Mouse (Mus musculus) liver, postnatal 0 days (tissue): ENCODE data around the gene Slc25a17. TPM values are rescaled to one million over a fixed set of nuclear protein-coding genes. Genes with fewer than 3 reads are reported as not detected.

Experiments
- ATAC-seq: fragments of 200-750 bp; cut with Nextera tagmentation; 2 replicates; pipeline ENCODE4 v1.8.0; 2017; ENCODE audit warnings: mild to moderate bottlenecking, moderate library complexity
- DNase-seq: peaks from one replicate; pipeline ENCODE4 v3.0.0-alpha.2; 2016
- H3K27ac ChIP-seq: fragments of 300-500 bp; sonication (generic); 2 replicates; pipeline ENCODE4 v1.5.1; 2014; ENCODE audit warnings: antibody characterized with exemption, moderate library complexity, mild to moderate bottlenecking, low read depth
- H3K27me3 ChIP-seq: fragments of 300-500 bp; sonication (generic); 2 replicates; pipeline ENCODE4 v1.6.1; 2014; ENCODE audit warnings: low read length, control low read depth, mixed read lengths; ENCODE audit not compliant: insufficient read depth
- H3K36me3 ChIP-seq: fragments of 300-500 bp; sonication (generic); replicated peaks from 2 replicates; pipeline ENCODE4 v1.6.1; 2014; ENCODE audit warnings: mild to moderate bottlenecking, control low read depth, low read length, moderate library complexity, mixed read lengths; ENCODE audit not compliant: insufficient read depth
- H3K4me1 ChIP-seq: fragments of 300-500 bp; sonication (generic); 2 replicates; pipeline ENCODE4 v1.6.1; 2014; ENCODE audit warnings: antibody characterized with exemption, mild to moderate bottlenecking, control low read depth; ENCODE audit not compliant: insufficient read depth
- H3K4me2 ChIP-seq: fragments of 300-500 bp; sonication (generic); 2 replicates; pipeline ENCODE4 v1.6.1; 2014; ENCODE audit warnings: low read depth, mild to moderate bottlenecking, low read length, moderate library complexity, mixed read lengths
- H3K4me3 ChIP-seq: fragments of 300-500 bp; sonication (generic); 2 replicates; pipeline ENCODE4 v1.5.1; 2014; ENCODE audit warnings: low read depth, low read length
- H3K9ac ChIP-seq: fragments of 300-500 bp; sonication (generic); replicated peaks from 2 replicates; pipeline ENCODE4 v1.6.1; 2014; ENCODE audit warnings: mild to moderate bottlenecking, moderate library complexity
- H3K9me3 ChIP-seq: fragments of 300-500 bp; sonication (generic); 2 replicates; pipeline ENCODE4 v1.6.1; 2016; ENCODE audit warnings: mild to moderate bottlenecking, control low read depth, low read length, mixed read lengths
- CTCF ChIP-seq: sonication (generic); IDR thresholded peaks from 2 replicates; pipeline ENCODE4 v1.5.1; 2016; ENCODE audit warnings: antibody characterized with exemption, low read depth
- EP300 ChIP-seq: IDR thresholded peaks from 2 replicates; pipeline ENCODE4 v1.6.1; 2016; ENCODE audit warnings: antibody characterized with exemption, low read depth, mild to moderate bottlenecking
- WGBS: fragments of 180-500 bp; shearing (Covaris S2); extraction: QIAGEN DNeasy Blood & Tissue Kit; methylation state at CpG from one replicate; pipeline ENCODE4 v1.1.7; 2014; ENCODE audit not compliant: insufficient replicate concordance; 5-methylcytosine and 5-hydroxymethylcytosine counted together
- polyA plus RNA-seq: library from polyadenylated mRNA; unstranded; fragments of >200 nt; fragmentation: Nextera tagmentation; extraction: Ambion mirVana; gene quantifications from 2 replicates; pipeline ENCODE4 v1.2.1, GENCODE M21; 2015

The Slc25a17 gene
- polyA plus RNA-seq, 1 experiment from 2014 or later, result 38.6 TPM

- Histone ChIP-seq H3K27ac (peak overlapping the region; percentile 24), H3K27me3 (no peaks in the 10 kb centered on the region), H3K4me3 (no peak overlapping the region), H3K9me3 (no peaks in the 10 kb centered on the region), H3K36me3 (peaks cover 2% of the 10 kb centered on the region; the same call in 1 of the 2 replicates), H3K4me1 (peaks cover 38% of the 10 kb centered on the region), H3K9ac (no peak overlapping the region), H3K4me2 (peak overlapping the region; percentile 88)
- no peak for ATAC-seq
- DNase-seq, result no peak
- TF ChIP-seq CTCF (no peak), EP300 (no peak)
- WGBS, result 48% methylated on average over 3 of the region's 3 CpGs
These were observed 1.7 kb downstream of the Slc25a17 start for GRCm38 (mm10) chr15:81358943-81359342.

GRCm38 (mm10) chr15:81356946-81357345 lies 3.7 kb downstream of the Slc25a17 start:
- ATAC-seq, result no peak
- H3K4me1 ChIP-seq, result peaks cover 28% of the 10 kb centered on the region
- no peaks in the 10 kb centered on the region for H3K9me3 ChIP-seq
- H3K27me3 ChIP-seq, result no peaks in the 10 kb centered on the region
- no peak overlapping the region for H3K4me2 ChIP-seq
- no peak for DNase-seq
- H3K36me3 ChIP-seq, result 0 out of 2 replicates have a peak, but pooled peaks cover 3% of the 10 kb centered on the region
- no peak overlapping the region for H3K27ac ChIP-seq
- TF ChIP-seq EP300, result no peak
- no peak overlapping the region for H3K9ac ChIP-seq
- WGBS, result 62% methylated on average over 5 of the region's 5 CpGs
- H3K4me3 ChIP-seq, result no peak overlapping the region

GRCm38 (mm10) chr15:81355146-81355761 lies 5.4 kb downstream of the Slc25a17 start:
- DNase-seq, result peak; percentile 84
- WGBS, result 59% methylated on average over 3 of the region's 3 CpGs
- Histone ChIP-seq H3K9ac (no peak overlapping the region), H3K36me3 (0 out of 2 replicates have a peak, but pooled peaks cover 3% of the 10 kb centered on the region), H3K27ac (no peak overlapping the region), H3K4me3 (no peak overlapping the region), H3K4me2 (no peak overlapping the region), H3K9me3 (no peaks in the 10 kb centered on the region), H3K4me1 (peaks cover 19% of the 10 kb centered on the region), H3K27me3 (no peaks in the 10 kb centered on the region)
- TF ChIP-seq CTCF (peak; percentile 93), EP300 (no peak)
- ATAC-seq, result peak; percentile 42; the same call in 1 of the 2 replicates

GRCm38 (mm10) chr15:81352638-81353037 lies 8.0 kb downstream of the Slc25a17 start:
- Histone ChIP-seq H3K4me3 (no peak overlapping the region), H3K36me3 (0 out of 2 replicates have a peak, but pooled peaks cover 3% of the 10 kb centered on the region), H3K27me3 (no peaks in the 10 kb centered on the region), H3K4me2 (no peak overlapping the region), H3K27ac (no peak overlapping the region), H3K9ac (no peak overlapping the region), H3K4me1 (peaks cover 3% of the 10 kb centered on the region; the same call in 1 of the 2 replicates), H3K9me3 (no peaks in the 10 kb centered on the region)
- ATAC-seq (no peak), DNase-seq (no peak)
- 65% methylated on average over 1 of the region's 1 CpGs for WGBS
- TF ChIP-seq CTCF (peak; percentile 59), EP300 (no peak)

DNA sequence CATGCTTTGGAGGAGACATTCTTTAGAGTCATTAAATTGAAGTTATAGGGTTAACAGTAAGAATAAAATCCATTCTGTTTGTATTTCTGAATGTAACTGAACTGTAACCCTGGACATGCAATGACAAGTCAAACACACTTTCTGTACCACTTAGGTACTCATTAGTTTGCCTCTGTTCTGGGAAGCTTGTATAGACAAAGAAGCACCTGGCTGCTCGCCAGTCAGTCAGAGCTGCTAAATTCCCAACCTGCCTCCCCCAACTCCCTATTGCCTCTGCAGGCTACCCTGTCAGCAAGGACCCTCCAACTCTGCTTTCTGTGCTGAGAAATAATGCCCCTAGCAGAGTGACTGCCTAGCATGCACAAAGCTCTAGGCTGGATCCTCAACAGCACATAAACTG lies 10.2 kb downstream of the Slc25a17 start:
- Histone ChIP-seq H3K27ac (peak overlapping the region; percentile 35; the same call in 1 of the 2 replicates), H3K9ac (no peak overlapping the region)
- no peak for ATAC-seq

DNA sequence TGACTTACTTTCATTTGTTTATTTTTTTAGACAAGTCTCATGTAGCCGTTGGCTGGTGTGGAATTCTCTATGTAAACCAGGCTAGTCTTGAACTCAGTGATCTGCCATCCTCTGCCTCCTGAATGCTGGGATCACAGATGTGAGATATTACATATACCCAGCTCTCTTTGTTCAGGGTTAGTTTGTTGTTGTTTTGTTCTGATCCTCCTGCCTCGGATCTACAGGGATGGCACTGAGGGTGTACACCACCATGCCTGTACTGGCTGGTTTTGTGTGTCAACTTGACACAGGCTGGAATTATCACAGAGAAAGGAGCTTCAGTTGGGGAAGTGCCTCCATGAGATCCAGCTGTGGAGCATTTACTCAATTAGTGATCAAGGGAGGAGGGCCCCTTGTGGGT lies 12.2 kb downstream of the Slc25a17 start:
- Histone ChIP-seq H3K36me3 (no peaks in the 10 kb centered on the region), H3K9me3 (no peaks in the 10 kb centered on the region), H3K27me3 (no peaks in the 10 kb centered on the region), H3K4me3 (no peak overlapping the region), H3K4me2 (no peak overlapping the region), H3K9ac (no peak overlapping the region), H3K27ac (no peak overlapping the region), H3K4me1 (peaks cover 22% of the 10 kb centered on the region)
- no peak for DNase-seq
- no peak for ATAC-seq
- WGBS, result 61% methylated on average over 2 of the region's 2 CpGs
- no peak for TF ChIP-seq EP300
- no peak for TF ChIP-seq CTCF

More for the DNA sequence above, 10.2 kb downstream of the Slc25a17 start:
- H3K9me3 ChIP-seq, result no peaks in the 10 kb centered on the region
- no peak overlapping the region for H3K4me2 ChIP-seq
- H3K36me3 ChIP-seq, result 0 out of 2 replicates have a peak, but pooled peaks cover 3% of the 10 kb centered on the region
- WGBS, result 74% methylated on average over 1 of the region's 1 CpGs
- H3K4me1 ChIP-seq, result peaks cover 9% of the 10 kb centered on the region
- DNase-seq, result peak; percentile 35
- no peaks in the 10 kb centered on the region for H3K27me3 ChIP-seq
- TF ChIP-seq EP300, result no peak
- no peak for TF ChIP-seq CTCF
- H3K4me3 ChIP-seq, result no peak overlapping the region
